Mouse (Mus musculus): Measurements from ENCODE around the gene Gstm5. TPM values are rescaled to one million over a fixed set of nuclear protein-coding genes. Genes with fewer than 3 reads are reported as not detected.

Gstm5 gene
- polyA plus RNA-seq, 1 experiment: 20.7 TPM

- H3ac ChIP-seq (ENCODE audit: control insufficient read depth, insufficient read length, low read depth): no peak overlapping the region
Observed at GRCm38 (mm10) chr3:107898691-107899090, 3.1 kb downstream of the Gstm5 start.

GRCm38 (mm10) chr3:107900955-107901673 lies 5.5 kb downstream of the Gstm5 start:
- peaks cover 29% of the 10 kb centered on the region for H3K27me3 ChIP-seq (ENCODE audit: control insufficient read depth, insufficient read depth, insufficient read length)
- no peak overlapping the region for H3ac ChIP-seq (ENCODE audit: control insufficient read depth, insufficient read length, low read depth)
- no peak overlapping the region for H3K4me3 ChIP-seq (ENCODE audit: insufficient read depth, poor library complexity, severe bottlenecking)
- no peaks in the 10 kb centered on the region for H3K79me2 ChIP-seq (ENCODE audit: control insufficient read depth, insufficient read depth)
- H3K79me3 ChIP-seq (ENCODE audit: low read depth): no peaks in the 10 kb centered on the region
- TF ChIP-seq CEBPB (IDR thresholded peaks at IDR 0.05; ENCODE audit: low read depth) (no peak), USF1 (IDR thresholded peaks at IDR 0.05; ENCODE audit: low read depth) (no peak), MYOD1 (IDR thresholded peaks at IDR 0.05; ENCODE audit: control insufficient read depth, insufficient read length, low read depth) (no peak), FOSL1 (IDR thresholded peaks at IDR 0.05; ENCODE audit: insufficient read depth, low read length, poor library complexity, severe bottlenecking) (no peak), MAX (IDR thresholded peaks at IDR 0.05) (no peak), MYOG (IDR thresholded peaks at IDR 0.05; ENCODE audit: control insufficient read depth, extremely low read depth, insufficient read length) (no peak), CTCF (IDR thresholded peaks at IDR 0.05; ENCODE audit: control insufficient read depth, insufficient read depth, insufficient read length) (no peak)
- no peaks in the 10 kb centered on the region for H3K36me3 ChIP-seq (ENCODE audit: control insufficient read depth, insufficient read depth)

More at GRCm38 (mm10) chr3:107898691-107899090, 3.1 kb downstream of the Gstm5 start:
- Histone ChIP-seq H3K79me2 (ENCODE audit: control insufficient read depth, insufficient read depth) (no peaks in the 10 kb centered on the region), H3K79me3 (ENCODE audit: low read depth) (no peaks in the 10 kb centered on the region), H3K36me3 (ENCODE audit: control insufficient read depth, insufficient read depth) (no peaks in the 10 kb centered on the region), H3K4me3 (ENCODE audit: insufficient read depth, poor library complexity, severe bottlenecking) (no peak overlapping the region), H3K27me3 (ENCODE audit: control insufficient read depth, insufficient read depth, insufficient read length) (peaks cover 13% of the 10 kb centered on the region)
- TF ChIP-seq MYOG (IDR thresholded peaks at IDR 0.05; ENCODE audit: control insufficient read depth, extremely low read depth, insufficient read length): no peak
- no peak for TF ChIP-seq CEBPB (IDR thresholded peaks at IDR 0.05; ENCODE audit: low read depth)
- no peak for TF ChIP-seq MYOD1 (IDR thresholded peaks at IDR 0.05; ENCODE audit: control insufficient read depth, insufficient read length, low read depth)
- no peak for TF ChIP-seq CTCF (IDR thresholded peaks at IDR 0.05; ENCODE audit: control insufficient read depth, insufficient read depth, insufficient read length)
- TF ChIP-seq MAX (IDR thresholded peaks at IDR 0.05): no peak

DNA sequence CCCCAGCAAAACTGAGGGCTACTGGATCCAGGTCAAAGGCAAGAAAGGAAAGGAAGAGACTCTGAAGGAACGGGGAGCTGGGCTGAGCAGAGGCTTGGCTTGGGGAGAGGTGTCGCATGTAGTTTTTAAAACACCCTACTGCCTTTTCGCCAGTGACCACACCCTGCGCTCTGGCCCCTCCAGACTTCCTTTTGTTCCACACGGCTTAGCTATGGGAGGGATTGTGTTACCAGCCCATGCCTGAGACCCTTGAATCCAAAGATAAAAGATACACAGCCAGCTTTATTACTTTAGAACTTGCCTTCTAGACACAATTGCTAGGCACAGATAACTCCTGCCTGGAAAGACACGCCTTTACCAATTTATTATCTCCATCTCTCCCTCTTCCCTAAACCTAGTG lies 10.3 kb downstream of the Gstm5 start:
- TF ChIP-seq MYOG (IDR thresholded peaks at IDR 0.05; ENCODE audit: control insufficient read depth, extremely low read depth, insufficient read length) (no peak), FOSL1 (IDR thresholded peaks at IDR 0.05; ENCODE audit: insufficient read depth, low read length, poor library complexity, severe bottlenecking) (no peak)
- H3K36me3 ChIP-seq (ENCODE audit: control insufficient read depth, insufficient read depth): no peaks in the 10 kb centered on the region
- H3ac ChIP-seq (ENCODE audit: control insufficient read depth, insufficient read length, low read depth): no peak overlapping the region
- H3K4me3 ChIP-seq (ENCODE audit: insufficient read depth, poor library complexity, severe bottlenecking): no peak overlapping the region
- H3K27me3 ChIP-seq (ENCODE audit: control insufficient read depth, insufficient read depth, insufficient read length): peaks cover 50% of the 10 kb centered on the region
- H3K79me3 ChIP-seq (ENCODE audit: low read depth): no peaks in the 10 kb centered on the region
- H3K79me2 ChIP-seq (ENCODE audit: control insufficient read depth, insufficient read depth): no peaks in the 10 kb centered on the region

- Histone ChIP-seq H3K36me3 (ENCODE audit: control insufficient read depth, insufficient read depth) (no peaks in the 10 kb centered on the region), H3K79me3 (ENCODE audit: low read depth) (no peaks in the 10 kb centered on the region), H3K79me2 (ENCODE audit: control insufficient read depth, insufficient read depth) (no peaks in the 10 kb centered on the region), H3ac (ENCODE audit: control insufficient read depth, insufficient read length, low read depth) (no peak overlapping the region), H3K27me3 (ENCODE audit: control insufficient read depth, insufficient read depth, insufficient read length) (peaks cover 30% of the 10 kb centered on the region), H3K4me3 (ENCODE audit: insufficient read depth, poor library complexity, severe bottlenecking) (no peak overlapping the region)
- no peak for TF ChIP-seq CTCF (IDR thresholded peaks at IDR 0.05; ENCODE audit: control insufficient read depth, insufficient read depth, insufficient read length)
- TF ChIP-seq CEBPB (IDR thresholded peaks at IDR 0.05; ENCODE audit: low read depth): no peak
- TF ChIP-seq FOSL1 (IDR thresholded peaks at IDR 0.05; ENCODE audit: insufficient read depth, low read length, poor library complexity, severe bottlenecking): no peak
- no peak for TF ChIP-seq USF1 (IDR thresholded peaks at IDR 0.05; ENCODE audit: low read depth)
- TF ChIP-seq MYOG (IDR thresholded peaks at IDR 0.05; ENCODE audit: control insufficient read depth, extremely low read depth, insufficient read length): no peak
- no peak for TF ChIP-seq MAX (IDR thresholded peaks at IDR 0.05)
- no peak for TF ChIP-seq MYOD1 (IDR thresholded peaks at IDR 0.05; ENCODE audit: control insufficient read depth, insufficient read length, low read depth)
Observed at GRCm38 (mm10) chr3:107916674-107917073, 21.1 kb downstream of the Gstm5 start.

GRCm38 (mm10) chr3:107917097-107917496 lies 21.5 kb downstream of the Gstm5 start:
- Histone ChIP-seq H3K27me3 (ENCODE audit: control insufficient read depth, insufficient read depth, insufficient read length) (peaks cover 29% of the 10 kb centered on the region), H3K79me3 (ENCODE audit: low read depth) (no peaks in the 10 kb centered on the region)
- no peak for TF ChIP-seq MAX (IDR thresholded peaks at IDR 0.05)
- no peak for TF ChIP-seq FOSL1 (IDR thresholded peaks at IDR 0.05; ENCODE audit: insufficient read depth, low read length, poor library complexity, severe bottlenecking)
- TF ChIP-seq CEBPB (IDR thresholded peaks at IDR 0.05; ENCODE audit: low read depth): no peak
- TF ChIP-seq MYOD1 (IDR thresholded peaks at IDR 0.05; ENCODE audit: control insufficient read depth, insufficient read length, low read depth): no peak
- no peak for TF ChIP-seq MYOG (IDR thresholded peaks at IDR 0.05; ENCODE audit: control insufficient read depth, extremely low read depth, insufficient read length)
- no peak for TF ChIP-seq USF1 (IDR thresholded peaks at IDR 0.05; ENCODE audit: low read depth)
- no peak for TF ChIP-seq CTCF (IDR thresholded peaks at IDR 0.05; ENCODE audit: control insufficient read depth, insufficient read depth, insufficient read length)

More at GRCm38 (mm10) chr3:107917097-107917496, 21.5 kb downstream of the Gstm5 start:
- Histone ChIP-seq H3K36me3 (ENCODE audit: control insufficient read depth, insufficient read depth) (no peaks in the 10 kb centered on the region), H3ac (ENCODE audit: control insufficient read depth, insufficient read length, low read depth) (no peak overlapping the region), H3K4me3 (ENCODE audit: insufficient read depth, poor library complexity, severe bottlenecking) (no peak overlapping the region), H3K79me2 (ENCODE audit: control insufficient read depth, insufficient read depth) (no peaks in the 10 kb centered on the region)
